Mouse (Mus musculus) embryonic fibroblast, embryonic 13.5 days (primary cell): ENCODE measurements around the gene Nbea.

Experiments used
- CTCF ChIP-seq: IDR thresholded peaks from 2 replicates; pipeline ENCODE4 v1.5.1; 2011; ENCODE audit warnings: mild to moderate bottlenecking, control low read depth, low read length, moderate library complexity, borderline replicate concordance; ENCODE audit not compliant: insufficient read depth
- POLR2A ChIP-seq: IDR thresholded peaks from 2 replicates; pipeline ENCODE4 v1.6.1; 2011; ENCODE audit warnings: low read depth, mild to moderate bottlenecking, control low read depth, low read length, moderate library complexity

DNA sequence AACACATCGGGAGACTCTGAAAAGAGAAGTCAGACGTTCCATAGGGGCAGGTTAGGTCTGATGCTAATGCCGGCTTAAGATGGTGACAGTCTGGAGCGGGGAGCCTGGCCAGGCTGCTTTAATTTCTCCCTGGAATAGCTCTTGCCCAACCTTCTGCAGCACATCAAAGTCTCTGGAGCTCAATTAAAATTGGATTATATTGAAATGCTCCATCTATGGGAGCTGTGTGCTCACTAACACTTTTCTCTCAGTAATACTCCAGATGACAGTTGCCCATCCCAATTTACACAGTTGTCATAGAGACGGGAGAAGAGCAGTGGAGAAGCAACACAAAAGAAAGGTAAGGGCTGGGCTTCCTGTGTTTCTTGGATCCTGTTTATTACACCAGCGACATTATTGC is 442.1 kb downstream of the Nbea start:
- TF ChIP-seq POLR2A, result no peak
- no peak for TF ChIP-seq CTCF
